Mouse (Mus musculus) brain, embryonic 18.5 days (tissue): Measurements from ENCODE around the gene Rassf1.
A peak's percentile ranks its signal among the peaks of the same experiment; 100 is the strongest.
"Not testable (repeated sequence)": the region's sequence is repeated elsewhere in the genome, so short reads cannot be mapped to it uniquely, and the experiment has no call there.

ENCODE experiments used
- DNase-seq: peaks from one replicate; pipeline ENCODE4 v3.0.0-alpha.2; 2012; ENCODE audit warnings: low read depth, low spot score

Gene Rassf1

GRCm38 (mm10) chr9:107555701-107556100 lies 4.3 kb downstream of the Rassf1 start:
- DNase-seq, result no peak

- no peak for DNase-seq
Measured at GRCm38 (mm10) chr9:107556346-107556745, 5.0 kb downstream of the Rassf1 start.

- peak; percentile 88 for DNase-seq
Measured at GRCm38 (mm10) chr9:107563029-107563581, 11.8 kb downstream of the Rassf1 start, which contains the start of gene Tusc2. Gene Tusc2 (plus strand): TSS chr9:107563255.

- DNase-seq, result not testable (repeated sequence)
Measured at GRCm38 (mm10) chr9:107565556-107565955, 14.2 kb downstream of the Rassf1 start.

GRCm38 (mm10) chr9:107566041-107566709 lies 14.8 kb downstream of the Rassf1 start:
- no peak for DNase-seq

GRCm38 (mm10) chr9:107566855-107567254 lies 15.5 kb downstream of the Rassf1 start:
- DNase-seq, result no peak

- no peak for DNase-seq
Measured at GRCm38 (mm10) chr9:107567702-107568319, 16.5 kb downstream of the Rassf1 start, which contains the start of gene Hyal2. Gene Hyal2 (plus strand): TSS chr9:107567945.

- no peak for DNase-seq
Measured at GRCm38 (mm10) chr9:107568331-107569261, 17.2 kb downstream of the Rassf1 start.

- DNase-seq, result no peak
Measured at GRCm38 (mm10) chr9:107569270-107569669, 17.9 kb downstream of the Rassf1 start.

- no peak for DNase-seq
Measured at GRCm38 (mm10) chr9:107570016-107570415, 18.7 kb downstream of the Rassf1 start.

GRCm38 (mm10) chr9:107570845-107571244 lies 19.5 kb downstream of the Rassf1 start:
- DNase-seq, result no peak

GRCm38 (mm10) chr9:107571534-107572326 lies 20.4 kb downstream of the Rassf1 start:
- no peak for DNase-seq

GRCm38 (mm10) chr9:107572327-107572662 lies 20.9 kb downstream of the Rassf1 start:
- DNase-seq, result no peak

- DNase-seq, result not testable (repeated sequence)
Measured at GRCm38 (mm10) chr9:107573774-107574173, 22.4 kb downstream of the Rassf1 start.

GRCm38 (mm10) chr9:107575579-107576356 lies 24.4 kb downstream of the Rassf1 start:
- no peak for DNase-seq

GRCm38 (mm10) chr9:107576357-107577107 lies 25.2 kb downstream of the Rassf1 start, which contains the start of gene Hyal1:
Gene Hyal1 (plus strand): TSS chr9:107576927.
- DNase-seq, result no peak

- no peak for DNase-seq
Measured at GRCm38 (mm10) chr9:107577871-107578270, 26.5 kb downstream of the Rassf1 start.

GRCm38 (mm10) chr9:107578587-107578986 lies 27.2 kb downstream of the Rassf1 start, which contains the start of gene Naa80:
Gene Naa80 (plus strand): TSS chr9:107578887.
- no peak for DNase-seq
